15 mouse cellular contexts compared by ENCODE assay signal in genomic region chr17:27227258-27227657, GRCm38 (mm10). TPM values are rescaled to one million over a fixed set of nuclear protein-coding genes. Genes with fewer than 3 reads are reported as not detected.
"Had no signal": no experiment of that assay in that cellular context is flagged by ENCODE, and none has a peak within 500 bp of the region (broad histone marks: within the 10 kb centered on the region; RNA-seq: fewer than 3 reads in every experiment).

No protein-coding gene starts in this region.

- H3K27ac ChIP-seq: kidney, postnatal 0 days; limb, embryonic 13.5 days; liver, embryonic 14.5 days had no signal

- DNase-seq: kidney, adult 8-10 months; kidney, postnatal 36 days; layer of hippocampus, adult 9-11 months; layer of hippocampus, postnatal 36 days; left cerebral cortex, postnatal 4 days; lung, adult 18-20 months; right cerebral cortex, postnatal 25 days; thymus, postnatal 36 days had no signal

- H3K36me3 ChIP-seq: limb, embryonic 13.5 days; neural tube, embryonic 13.5 days had no signal

- H3K4me2 ChIP-seq: limb, embryonic 13.5 days; neural tube, embryonic 13.5 days had no signal

- H3K9me3 ChIP-seq: limb, embryonic 13.5 days; neural tube, embryonic 13.5 days had no signal

- H3K4me1 ChIP-seq: limb, embryonic 13.5 days had no signal

- H3K4me3 ChIP-seq: limb, embryonic 13.5 days; neural tube, embryonic 13.5 days had no signal

- H3K9ac ChIP-seq: limb, embryonic 13.5 days; liver, embryonic 14.5 days; neural tube, embryonic 13.5 days had no signal

- ATAC-seq: intestine, postnatal 0 days had no signal

RNA-seq across cellular contexts. Expression of gene Ip6k3, which starts 59.7 kb away (rescaled TPM):
- polyA plus RNA-seq: intestine, postnatal 0 days; liver, adult 2 months; small intestine, adult 2 months had no signal
